Comparison of ENCODE assay signal across 8 mouse cellular contexts in genomic region chr4:118273545-118273944, GRCm38 (mm10). TPM values are rescaled to one million over a fixed set of nuclear protein-coding genes. Genes with fewer than 3 reads are reported as not detected.
A peak's percentile ranks its signal among the peaks of the same experiment; 100 is the strongest.
DNase-seq lines count a peak whose midpoint lies in the region; ATAC-seq and TF ChIP-seq lines count a peak whose summit lies in the region.

No protein-coding gene starts in this region.

- TF ChIP-seq EP300 in liver, embryonic 14.5 days (IDR thresholded peaks at IDR 0.05; ENCODE audit: low read depth): no peak
- no peak for TF ChIP-seq EP300 in stomach, postnatal 0 days (optimal IDR thresholded peaks at IDR 0.05)

- no peaks in the 10 kb centered on the region for H3K27me3 ChIP-seq in neural tube, embryonic 13.5 days
- H3K27me3 ChIP-seq in kidney, adult 2 months (replicated peaks; ENCODE audit: control insufficient read depth, insufficient read depth, low read length): no peaks in the 10 kb centered on the region
- no peaks in the 10 kb centered on the region for H3K27me3 ChIP-seq in liver, embryonic 14.5 days (ENCODE audit: control insufficient read depth, insufficient read depth, low read length)
- no peaks in the 10 kb centered on the region for H3K27me3 ChIP-seq in stomach, postnatal 0 days (ENCODE audit: control insufficient read depth, insufficient read depth, low read length)

- H3K4me2 ChIP-seq in neural tube, embryonic 13.5 days: no peak overlapping the region
- H3K4me2 ChIP-seq in liver, embryonic 14.5 days (ENCODE audit: low read depth): no peak overlapping the region
- no peak overlapping the region for H3K4me2 ChIP-seq in stomach, postnatal 0 days (replicated peaks; ENCODE audit: low read depth)

- no peak for DNase-seq in neural tube, embryonic 10.5 days (ENCODE audit: extremely low spot score, low spot score)
- DNase-seq in kidney, adult 2 months: peak; percentile 95
- peak in 2 of 3 experiments; percentile 12 to 26 for DNase-seq in liver, embryonic 14.5 days (ENCODE audit: low read depth in 3 of 3, low spot score in 3 of 3)
- DNase-seq in stomach, postnatal 0 days (ENCODE audit: low spot score): peak; percentile 52
- DNase-seq in frontal cortex, postnatal 25 days (ENCODE audit: low spot score in 2 of 2): no peak
- no peak for DNase-seq in right cerebral cortex, adult 18-20 months
- no peak for DNase-seq in urinary bladder, adult 2 months (ENCODE audit: low spot score)

- ATAC-seq in neural tube, embryonic 13.5 days (ENCODE audit: low read depth): no peak
- peak; percentile 49 for ATAC-seq in liver, embryonic 14.5 days (ENCODE audit: insufficient read depth)
- peak; percentile 8; the same call in 1 of the 2 replicates for ATAC-seq in stomach, postnatal 0 days (ENCODE audit: low FRiP score, low TSS enrichment)

- no peak for TF ChIP-seq CTCF in kidney, adult 2 months (conservative IDR thresholded peaks at IDR 0.05; ENCODE audit: insufficient read depth, insufficient read length, low read depth, low read length)
- TF ChIP-seq CTCF in liver, embryonic 14.5 days (IDR thresholded peaks at IDR 0.05; ENCODE audit: low read depth): no peak
- no peak for TF ChIP-seq CTCF in stomach, postnatal 0 days (IDR thresholded peaks at IDR 0.05; ENCODE audit: low read depth)

- peaks cover 58% of the 10 kb centered on the region for H3K36me3 ChIP-seq in neural tube, embryonic 13.5 days
- H3K36me3 ChIP-seq in kidney, adult 2 months (ENCODE audit: control insufficient read depth, insufficient read depth, low read length): no peaks in the 10 kb centered on the region; the same call in 1 of the 2 replicates
- no peaks in the 10 kb centered on the region for H3K36me3 ChIP-seq in liver, embryonic 14.5 days (replicated peaks; ENCODE audit: control insufficient read depth, insufficient read depth, low read depth)
- H3K36me3 ChIP-seq in stomach, postnatal 0 days (ENCODE audit: control insufficient read depth, insufficient read depth, low read length): peaks cover 7% of the 10 kb centered on the region; the same call in 1 of the 2 replicates

- H3K9me3 ChIP-seq in neural tube, embryonic 13.5 days: no peaks in the 10 kb centered on the region
- H3K9me3 ChIP-seq in liver, embryonic 14.5 days (ENCODE audit: control insufficient read depth, low read length): no peaks in the 10 kb centered on the region
- H3K9me3 ChIP-seq in stomach, postnatal 0 days (ENCODE audit: control insufficient read depth, low read length): no peaks in the 10 kb centered on the region

- TF ChIP-seq POLR2A in kidney, adult 2 months (IDR thresholded peaks at IDR 0.05; ENCODE audit: low read depth, low read length): no peak

- H3K4me1 ChIP-seq in neural tube, embryonic 13.5 days (replicated peaks): peaks cover 85% of the 10 kb centered on the region
- peaks cover 82% of the 10 kb centered on the region for H3K4me1 ChIP-seq in kidney, adult 2 months (ENCODE audit: control insufficient read depth, insufficient read depth, low read length)
- H3K4me1 ChIP-seq in liver, embryonic 14.5 days (replicated peaks; ENCODE audit: control insufficient read depth in 2 of 2, insufficient read depth in 2 of 2, low read length in 1 of 2): peaks cover 0 to 17% of the 10 kb centered on the region in 2 experiments; a peak in 2 of 4 replicates
- H3K4me1 ChIP-seq in stomach, postnatal 0 days (replicated peaks; ENCODE audit: control insufficient read depth, insufficient read depth): peaks cover 16% of the 10 kb centered on the region

- 52% methylated on average over 5 of the region's 5 CpGs for WGBS in neural tube, embryonic 13.5 days
- 22% methylated on average over 5 of the region's 5 CpGs for WGBS in kidney, adult 2 months
- WGBS in liver, embryonic 14.5 days (ENCODE audit: insufficient replicate concordance): 48% methylated on average over 5 of the region's 5 CpGs
- 36% methylated on average over 5 of the region's 5 CpGs for WGBS in stomach, postnatal 0 days

- H3K27ac ChIP-seq in neural tube, embryonic 13.5 days (replicated peaks): 0 out of 2 replicates have a peak overlapping the region, but pooled peaks have one; percentile 94
- H3K27ac ChIP-seq in kidney, adult 2 months (ENCODE audit: insufficient read depth, low read depth, low read length): peak overlapping the region; percentile 87
- no peak overlapping the region for H3K27ac ChIP-seq in liver, embryonic 14.5 days
- peak overlapping the region; percentile 92 for H3K27ac ChIP-seq in stomach, postnatal 0 days (replicated peaks)

- H3K4me3 ChIP-seq in neural tube, embryonic 13.5 days: no peak overlapping the region
- H3K4me3 ChIP-seq in kidney, adult 2 months (ENCODE audit: insufficient read depth, low read depth, low read length): no peak overlapping the region
- no peak overlapping the region for H3K4me3 ChIP-seq in liver, embryonic 14.5 days (ENCODE audit: insufficient read depth in 1 of 2, low read depth in 2 of 2, low read length in 2 of 2)
- H3K4me3 ChIP-seq in stomach, postnatal 0 days (ENCODE audit: low read depth, low read length): no peak overlapping the region

- 0 out of 2 replicates have a peak overlapping the region, but pooled peaks have one; percentile 54 for H3K9ac ChIP-seq in neural tube, embryonic 13.5 days
- no peak overlapping the region for H3K9ac ChIP-seq in liver, embryonic 14.5 days (replicated peaks)
- no peak overlapping the region; the same call in 1 of the 2 replicates for H3K9ac ChIP-seq in stomach, postnatal 0 days (ENCODE audit: low read length)

RNA-seq across cellular contexts. Expression of gene Ptprf, which starts 17.7 kb away (rescaled TPM):
- polyA plus RNA-seq in neural tube, embryonic 13.5 days (2015; fragmentation: Nextera tagmentation; extraction: Ambion mirVana): 81.1 and 82.2 TPM in 2 replicates
- 89.9 and 114 TPM in 2 replicates for polyA plus RNA-seq in kidney, adult 2 months (2012; rRNA removed)
- polyA plus RNA-seq in liver, embryonic 14.5 days (2012; rRNA removed): 7.4 and 8.4 TPM in 2 replicates
- 5.6 and 7.3 TPM in 2 replicates for polyA plus RNA-seq in liver, embryonic 14.5 days (2014; fragmentation: Nextera tagmentation; extraction: Ambion mirVana)
- polyA plus RNA-seq in stomach, postnatal 0 days (2015; fragmentation: Nextera tagmentation; extraction: Ambion mirVana): 30.1 and 34.1 TPM in 2 replicates
- 67.7 and 98.4 TPM in 2 replicates for polyA plus RNA-seq in urinary bladder, adult 2 months (2012; rRNA removed)

Comparison
In these comparisons a context has a peak if more than half of its experiments do, and no peak if none do; other contexts are left out.
1. DNase-seq: peak in kidney, adult 2 months (single experiment), liver, embryonic 14.5 days (2 of 3) and stomach, postnatal 0 days (single experiment); none in neural tube, embryonic 10.5 days (single experiment), frontal cortex, postnatal 25 days (0 of 2), right cerebral cortex, adult 18-20 months (single experiment) and urinary bladder, adult 2 months (single experiment).